Mouse (Mus musculus): ENCODE data around the gene Sacs. TPM values are rescaled to one million over a fixed set of nuclear protein-coding genes. Genes with fewer than 3 reads are reported as not detected.

Sacs gene
- total RNA-seq, 2 experiments from 2014 or later, result 26.9 to 27.3 TPM

DNA sequence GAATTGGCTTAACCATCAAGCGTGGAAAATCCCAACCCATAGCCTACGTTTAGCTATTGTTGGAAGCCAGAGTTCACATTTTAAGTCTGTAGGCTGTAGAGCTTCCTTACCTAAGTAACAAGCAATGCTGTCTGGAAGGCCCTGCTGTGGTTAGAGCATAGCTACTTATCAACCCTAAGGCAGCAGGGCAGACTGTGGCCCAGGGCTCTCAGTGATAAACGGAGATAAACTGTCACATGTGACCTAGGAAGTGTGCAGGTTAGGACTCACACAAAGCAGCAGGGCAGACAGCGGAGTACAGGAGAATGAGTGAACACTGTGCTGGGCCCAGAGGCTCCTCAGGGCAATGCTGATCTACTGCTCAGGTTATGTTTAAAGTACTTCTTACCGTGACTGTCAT lies 91.5 kb downstream of the Sacs start:
- ATAC-seq (replicated peaks; ENCODE audit: low FRiP score, low TSS enrichment, poor library complexity, severe bottlenecking), result peak; percentile 98

DNA sequence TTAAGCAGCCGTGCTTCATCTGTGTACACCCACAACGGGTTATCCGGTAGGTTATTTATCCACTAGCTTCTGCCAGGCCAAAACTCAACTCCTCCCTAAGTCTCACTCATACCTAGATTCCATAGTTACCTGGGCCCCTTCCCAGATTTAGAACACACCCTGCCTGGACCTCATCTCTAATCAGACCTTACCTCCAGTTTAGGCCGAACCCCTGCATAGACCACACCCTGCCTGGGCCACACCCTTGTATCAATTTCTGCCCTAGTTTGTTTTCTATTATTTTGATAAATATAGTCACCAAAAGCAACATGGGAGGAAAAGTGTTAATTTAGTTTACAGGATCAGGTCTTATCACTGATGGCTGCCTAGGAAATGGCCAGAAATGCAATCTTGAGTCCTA lies 91.9 kb downstream of the Sacs start:
- ATAC-seq (replicated peaks; ENCODE audit: low FRiP score, low TSS enrichment, poor library complexity, severe bottlenecking), result peak; percentile 47

DNA sequence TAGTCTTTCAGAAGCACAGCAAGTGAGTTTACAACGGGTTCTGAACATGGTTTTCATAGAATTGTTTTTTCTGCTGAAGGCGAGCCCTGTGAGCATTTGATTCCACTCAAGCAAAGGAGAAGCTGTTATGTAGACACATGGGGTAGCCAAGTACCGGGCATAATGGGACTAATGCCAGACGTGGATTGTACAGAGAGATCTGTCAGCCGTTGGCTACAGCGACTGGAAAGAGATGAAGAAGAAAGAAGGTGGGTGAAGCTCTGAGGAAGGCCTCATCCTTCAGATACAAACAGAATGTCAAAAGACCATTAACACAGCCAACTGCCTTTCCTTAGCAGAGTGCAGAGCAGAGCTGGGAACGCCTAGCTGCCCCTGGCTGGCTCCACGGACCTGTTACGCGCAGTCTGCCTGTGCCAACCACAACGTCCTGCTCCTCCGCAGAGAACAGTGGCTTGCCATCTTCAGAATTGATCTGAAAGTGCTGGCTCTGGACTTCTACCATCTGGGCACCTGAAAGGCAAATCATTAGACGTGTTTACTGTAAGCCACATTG lies 93.8 kb downstream of the Sacs start:
- ATAC-seq (replicated peaks; ENCODE audit: low FRiP score, low TSS enrichment, poor library complexity, severe bottlenecking), result no peak

DNA sequence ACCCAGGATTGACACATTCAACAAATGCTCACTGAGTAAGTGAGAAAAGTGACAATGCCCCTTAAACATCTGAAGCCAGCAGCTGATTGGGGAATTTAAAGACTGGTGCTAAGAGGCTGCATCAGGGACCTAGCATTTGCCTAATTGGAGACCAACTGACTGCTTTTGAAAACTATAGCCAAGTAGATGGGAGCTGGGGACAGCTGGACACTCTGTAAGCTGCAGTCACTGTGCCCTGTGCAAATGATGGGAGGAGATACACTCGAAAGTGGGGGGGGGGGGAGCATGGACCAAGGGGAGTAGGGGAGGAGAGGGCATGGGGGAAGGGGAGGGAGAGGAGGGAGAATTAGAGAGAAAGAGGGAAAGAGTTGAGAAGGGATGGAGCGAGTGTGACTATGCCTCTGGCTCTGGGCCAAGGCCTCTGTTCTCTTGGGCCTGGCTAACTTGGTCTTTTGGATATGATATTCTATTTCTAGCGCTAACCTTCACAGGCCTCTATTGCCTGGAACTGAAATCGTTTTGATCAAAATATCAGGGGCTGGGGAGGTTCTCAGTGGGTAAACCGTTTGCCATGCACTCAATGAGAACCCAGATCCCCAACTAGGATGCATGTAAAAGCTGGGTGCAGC lies 97.7 kb downstream of the Sacs start:
- no peak for ATAC-seq (replicated peaks; ENCODE audit: low FRiP score, low TSS enrichment, poor library complexity, severe bottlenecking)

DNA sequence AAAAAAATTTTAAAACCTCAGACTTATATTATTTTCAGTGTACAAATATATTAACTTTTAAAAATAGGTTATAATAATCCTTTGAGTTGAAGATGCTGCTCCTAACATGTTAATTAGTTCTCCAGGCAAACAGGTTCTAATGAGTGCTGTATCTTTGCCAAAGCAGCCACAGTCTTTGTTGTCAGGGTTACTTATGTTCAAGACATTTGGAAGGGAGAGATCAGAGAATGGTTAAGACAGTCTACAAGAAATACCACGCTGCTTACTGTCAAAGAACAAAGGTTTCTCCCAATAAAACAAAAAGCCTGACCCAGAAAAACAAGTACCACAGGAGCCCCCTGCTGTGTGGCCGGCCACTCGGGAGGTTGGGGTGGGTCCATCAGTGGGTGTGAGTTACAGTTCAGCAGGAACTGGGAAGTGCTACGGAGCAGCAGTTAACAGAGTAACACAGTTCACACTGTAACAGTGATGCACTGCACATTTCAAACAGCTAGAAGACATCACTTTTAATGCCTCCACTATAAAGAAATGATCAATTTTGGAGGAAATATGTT lies 98.9 kb downstream of the Sacs start:
- no peak for ATAC-seq (replicated peaks; ENCODE audit: low FRiP score, low TSS enrichment, poor library complexity, severe bottlenecking)

DNA sequence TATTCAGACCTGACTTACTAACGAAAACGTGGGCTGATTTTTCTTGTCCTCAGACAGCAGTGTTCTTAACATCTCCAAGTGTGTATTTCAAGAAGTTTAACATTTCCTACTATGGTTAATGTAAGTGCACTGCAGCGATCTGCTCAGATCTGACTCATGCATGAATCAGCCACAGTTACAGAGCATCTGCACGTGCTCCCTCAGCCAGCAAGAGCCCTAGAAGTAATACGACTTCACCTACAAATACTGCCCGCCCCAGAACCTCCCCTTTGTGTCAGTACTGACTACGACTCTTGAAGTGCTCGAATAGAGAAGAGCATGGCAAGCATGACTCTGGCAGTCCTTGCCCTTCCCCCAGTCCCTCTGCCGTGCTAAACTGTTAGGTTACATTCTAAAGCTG lies 100.5 kb downstream of the Sacs start:
- no peak for ATAC-seq (replicated peaks; ENCODE audit: low FRiP score, low TSS enrichment, poor library complexity, severe bottlenecking)

DNA sequence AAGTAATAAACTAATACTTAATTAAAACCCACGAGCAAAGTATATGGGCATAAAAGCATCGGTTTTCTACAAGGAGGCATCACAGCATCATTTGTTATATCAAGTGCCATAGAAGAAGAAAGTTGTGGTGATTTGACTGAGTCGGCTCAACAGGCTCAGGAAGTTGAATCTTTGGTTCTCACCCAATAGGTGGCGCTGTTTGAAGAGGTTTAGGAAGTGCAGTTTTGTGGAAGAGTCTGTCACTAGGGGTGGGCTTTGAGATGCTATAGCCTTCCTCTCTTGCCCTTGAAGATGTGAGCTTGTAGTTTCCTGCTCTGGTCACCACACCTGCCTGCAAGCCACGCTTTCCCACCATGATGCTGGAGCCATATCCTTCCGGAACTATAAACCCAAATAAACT lies 104.4 kb downstream of the Sacs start:
- 0 out of 2 replicates have a peak, but pooled peaks have one; percentile 47 for ATAC-seq (replicated peaks; ENCODE audit: low FRiP score, low TSS enrichment, poor library complexity, severe bottlenecking)

DNA sequence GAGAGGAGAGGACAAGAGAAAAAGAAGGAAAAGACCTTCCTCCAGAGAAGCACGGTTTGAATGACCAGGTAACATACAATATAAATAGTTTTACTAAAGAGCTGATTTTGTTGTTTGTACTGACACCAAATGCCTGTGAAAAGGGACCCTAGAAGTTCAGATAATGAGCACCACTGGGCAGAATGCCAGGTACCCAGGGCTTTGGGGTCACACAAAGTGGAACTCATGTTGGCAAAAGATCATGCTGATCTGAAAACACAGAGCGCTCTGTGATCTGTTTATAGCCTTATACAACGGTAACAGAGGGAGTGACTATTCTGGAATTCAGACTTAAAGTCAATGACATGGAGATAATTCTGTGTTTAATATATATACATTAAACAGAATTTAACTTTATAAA lies 108.2 kb downstream of the Sacs start:
- ATAC-seq (replicated peaks; ENCODE audit: low FRiP score, low TSS enrichment, poor library complexity, severe bottlenecking), result no peak

DNA sequence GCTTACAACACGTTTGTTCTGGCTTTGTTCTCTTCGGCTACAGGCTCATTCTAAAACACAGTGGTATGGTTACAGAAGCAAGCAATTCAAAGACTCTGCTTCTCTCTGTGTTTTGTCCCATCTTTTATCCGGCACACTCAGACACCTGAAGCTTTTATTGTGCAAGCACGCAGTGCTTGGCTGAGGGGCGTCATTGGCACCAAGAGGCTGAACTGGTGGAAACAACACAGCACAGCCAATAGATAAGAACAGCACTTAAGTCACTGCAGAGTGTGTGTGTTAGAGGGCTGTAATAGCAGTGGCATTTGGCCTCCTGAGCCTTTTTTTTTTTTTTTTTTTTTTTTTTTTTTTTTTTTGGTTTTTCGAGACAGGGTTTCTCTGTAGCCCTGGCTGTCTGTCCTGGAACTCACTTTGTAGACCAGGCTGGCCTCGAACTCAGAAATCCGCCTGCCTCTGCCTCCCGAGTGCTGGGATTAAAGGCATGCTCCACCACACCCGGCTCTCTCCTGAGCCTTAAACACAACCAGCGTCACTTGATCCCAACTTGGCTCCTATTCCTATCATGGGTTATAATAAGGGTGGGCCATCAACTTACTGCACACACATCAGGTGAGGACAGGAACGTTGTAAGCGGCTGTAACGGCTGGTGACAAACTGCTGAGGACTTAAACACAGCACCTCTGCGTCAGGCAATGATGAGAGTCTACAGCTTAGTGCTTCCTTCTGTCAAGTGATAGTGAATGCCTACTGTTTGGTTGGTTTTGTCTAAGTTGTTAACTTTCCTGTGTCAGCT lies 114.5 kb downstream of the Sacs start:
- ATAC-seq (replicated peaks; ENCODE audit: low FRiP score, low TSS enrichment, poor library complexity, severe bottlenecking), result no peak

DNA sequence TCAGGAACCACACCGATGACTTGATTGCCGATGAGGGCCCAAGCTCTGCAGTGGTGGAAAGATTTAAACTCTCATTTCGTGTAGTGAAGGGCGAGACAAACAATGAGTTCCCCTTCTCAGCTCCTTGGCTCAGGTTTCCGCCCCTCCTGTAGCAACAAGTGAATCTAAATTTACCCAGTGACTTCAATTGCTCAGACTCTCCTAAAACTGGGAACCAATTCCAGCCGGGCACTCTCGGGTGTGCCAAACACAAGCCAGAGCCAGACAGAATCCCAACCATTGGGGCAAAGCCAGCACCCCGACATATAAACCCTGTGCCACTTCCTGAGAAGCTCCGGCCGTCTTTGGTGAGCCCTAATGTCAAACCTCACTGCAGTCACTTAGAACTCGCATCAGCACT lies 120.1 kb downstream of the Sacs start, which contains the start of gene Sgcg:
Sgcg (minus strand) TSS at position 139 of the 400 bp plus-strand sequence.
- ATAC-seq (replicated peaks; ENCODE audit: low FRiP score, low TSS enrichment, poor library complexity, severe bottlenecking), result no peak

DNA sequence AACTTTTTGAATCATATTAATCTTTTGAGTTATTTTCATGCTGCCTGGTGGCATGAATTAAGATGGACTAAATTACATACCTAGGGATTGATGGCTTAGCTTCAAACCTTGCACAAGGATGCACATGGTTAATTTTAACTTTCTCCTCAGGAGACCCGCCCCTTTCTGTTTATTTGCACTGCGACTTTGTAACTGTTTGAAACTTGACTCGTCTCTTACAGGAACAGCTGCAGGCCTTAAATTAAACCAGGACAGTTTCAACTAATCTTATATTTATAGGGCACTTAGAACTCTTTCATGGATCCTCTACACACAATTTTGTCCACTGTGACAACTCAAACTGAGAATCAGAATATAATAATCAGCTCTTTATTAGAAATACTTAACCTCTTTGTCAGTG lies 120.8 kb downstream of the Sacs start:
- ATAC-seq (replicated peaks; ENCODE audit: low FRiP score, low TSS enrichment, poor library complexity, severe bottlenecking), result no peak

DNA sequence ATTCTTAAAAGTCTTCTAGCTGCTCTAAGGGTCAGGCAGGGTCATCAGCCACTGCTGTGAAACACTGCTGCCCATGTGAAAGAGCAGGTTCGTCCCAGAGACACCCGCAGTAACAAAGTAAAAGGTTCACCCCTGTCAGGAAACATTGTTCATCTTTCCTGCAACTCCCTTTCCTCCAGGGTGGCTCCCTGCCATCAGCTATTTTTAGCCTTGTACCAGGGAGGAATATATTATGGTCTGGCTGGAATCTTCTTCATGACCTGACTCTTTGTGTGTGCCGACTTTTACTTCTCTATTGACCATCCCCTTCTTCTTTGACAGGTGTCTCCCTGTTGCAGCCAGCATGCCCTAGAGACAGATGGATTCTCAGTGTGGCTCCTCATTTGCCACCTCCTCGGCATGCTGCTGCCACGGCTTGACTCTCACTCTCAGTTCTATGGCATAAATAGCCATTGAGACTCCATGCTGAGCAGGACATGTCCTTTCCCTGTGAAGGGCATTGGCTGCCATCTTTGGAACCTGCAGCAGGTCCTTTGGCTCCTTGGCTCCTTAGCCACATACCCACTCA lies 129.7 kb downstream of the Sacs start:
- no peak for ATAC-seq (replicated peaks; ENCODE audit: low FRiP score, low TSS enrichment, poor library complexity, severe bottlenecking)

DNA sequence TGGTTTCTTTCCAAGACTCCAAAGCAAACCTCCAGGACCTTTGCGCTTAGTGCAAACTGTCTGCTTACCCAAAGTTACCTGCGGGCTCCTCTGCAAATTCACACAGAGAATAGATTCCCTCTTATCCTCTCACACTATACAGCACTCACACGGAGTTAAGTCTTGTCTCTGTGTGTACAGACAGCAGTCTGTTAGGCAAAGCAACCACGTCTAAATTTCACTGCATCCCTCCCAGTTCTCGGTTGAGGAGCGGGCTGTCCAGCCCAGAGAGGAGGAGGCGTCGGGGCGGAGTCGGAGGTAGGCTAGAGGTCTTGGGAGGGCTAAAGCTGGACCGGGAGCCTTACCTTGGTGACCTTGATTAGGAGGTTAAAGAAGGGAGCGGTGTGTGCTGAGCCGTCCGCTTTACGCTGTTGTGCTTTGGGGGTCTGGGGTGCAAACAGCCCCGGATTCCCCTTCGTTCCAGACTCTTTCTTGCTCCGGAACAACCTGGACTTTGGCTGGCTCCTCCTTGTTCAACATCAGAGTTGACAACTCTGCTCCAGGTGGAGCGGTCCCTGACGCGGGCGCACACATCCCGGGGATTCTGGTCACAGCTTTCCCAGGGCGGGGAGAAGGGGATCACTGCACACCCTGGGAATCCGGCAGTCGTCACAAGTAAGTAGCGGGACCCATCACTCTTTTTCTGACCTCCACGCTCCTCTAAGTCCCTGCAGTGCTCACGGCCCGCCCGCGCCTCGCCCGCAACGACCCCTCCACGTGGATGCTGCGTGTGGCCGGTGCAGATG lies 136.3 kb downstream of the Sacs start:
- ATAC-seq (replicated peaks; ENCODE audit: low FRiP score, low TSS enrichment, poor library complexity, severe bottlenecking), result no peak

DNA sequence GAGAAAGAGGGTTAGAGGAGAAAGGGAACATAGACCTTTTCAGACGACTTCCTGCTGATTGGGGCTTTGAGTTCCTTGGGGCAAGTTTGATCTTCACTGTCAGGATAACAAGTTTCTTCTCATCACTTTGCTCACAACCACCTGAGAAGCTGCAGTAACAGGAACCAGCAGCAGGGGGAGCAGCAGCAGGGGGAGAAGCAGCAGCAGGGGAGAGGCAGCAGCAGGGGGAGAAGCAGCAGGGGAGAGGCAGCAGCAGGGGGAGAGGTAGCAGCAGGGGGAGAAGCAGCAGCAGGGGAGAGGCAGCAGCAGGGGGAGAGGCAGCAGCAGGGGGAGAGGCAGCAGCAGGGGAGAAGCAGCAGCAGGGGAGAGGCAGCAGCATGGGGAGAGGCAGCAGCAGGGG lies 139.0 kb downstream of the Sacs start:
- ATAC-seq (replicated peaks; ENCODE audit: low FRiP score, low TSS enrichment, poor library complexity, severe bottlenecking), result 0 out of 2 replicates have a peak, but pooled peaks have one; percentile 32

DNA sequence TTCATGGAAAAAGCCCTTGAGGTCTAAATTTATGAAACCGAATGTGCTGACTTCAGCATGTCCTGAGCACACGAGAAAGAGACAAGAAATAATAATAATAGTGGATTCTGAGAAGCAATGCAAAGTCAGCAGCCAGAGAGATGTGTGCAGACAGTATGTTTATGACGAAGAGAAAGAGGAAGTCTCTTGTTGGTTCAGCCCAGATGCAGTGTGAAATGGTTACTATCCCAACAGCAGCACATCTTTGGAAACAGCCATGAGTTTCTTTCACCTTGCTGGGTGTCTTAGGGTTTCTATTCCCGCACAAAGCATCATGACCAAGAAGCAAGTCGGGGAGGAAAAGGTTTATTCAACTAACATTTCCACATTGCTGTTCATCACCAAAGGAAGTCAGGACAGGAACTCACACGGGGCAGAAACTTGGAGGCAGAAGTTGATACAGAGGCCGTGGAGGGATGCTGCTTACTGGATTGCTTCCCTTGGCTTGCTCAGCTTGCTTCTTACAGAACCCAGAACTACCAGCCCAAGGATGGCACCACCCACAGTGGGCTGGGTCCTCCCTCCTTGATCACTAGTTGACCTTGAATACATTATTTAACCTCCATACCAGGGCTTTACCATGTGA lies 140.5 kb downstream of the Sacs start:
- ATAC-seq (replicated peaks; ENCODE audit: low FRiP score, low TSS enrichment, poor library complexity, severe bottlenecking), result no peak

DNA sequence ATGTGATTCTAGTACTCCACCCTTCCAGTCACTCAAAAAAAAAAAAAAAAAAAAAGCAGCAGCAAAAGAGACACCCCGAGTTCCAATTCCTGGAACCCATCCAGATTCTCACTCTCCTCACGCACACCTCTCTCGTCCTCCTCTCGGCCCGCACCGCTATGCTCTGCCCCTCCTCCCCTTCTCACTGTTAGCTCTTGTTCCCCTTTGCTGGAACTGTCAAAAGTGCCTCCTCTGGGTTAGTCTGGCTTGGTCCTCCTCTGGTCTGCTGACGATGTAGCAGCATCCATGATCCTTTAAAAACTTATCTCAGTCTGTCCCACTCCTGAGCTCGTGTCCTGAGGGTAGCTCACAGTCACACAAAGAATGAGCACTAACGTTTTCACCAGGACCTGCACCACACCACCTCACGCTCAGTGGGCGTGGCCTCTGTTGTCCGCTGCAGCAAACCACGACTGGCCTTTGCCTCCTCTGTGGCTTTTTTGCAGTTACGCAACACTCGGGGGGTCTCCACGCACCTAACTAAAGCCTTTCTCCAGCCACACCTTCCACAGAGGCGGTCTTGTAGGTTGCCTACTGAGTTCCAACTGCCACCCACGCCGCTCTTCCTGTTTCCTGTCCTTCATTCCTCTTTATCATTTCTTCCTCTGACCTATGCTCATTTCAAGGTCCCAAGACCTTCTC lies 150.5 kb downstream of the Sacs start:
- ATAC-seq (replicated peaks; ENCODE audit: low FRiP score, low TSS enrichment, poor library complexity, severe bottlenecking), result peak; percentile 76
